Mouse (Mus musculus): ENCODE data around the gene Tada2a. TPM values are rescaled to one million over a fixed set of nuclear protein-coding genes. Genes with fewer than 3 reads are reported as not detected.

The Tada2a gene
- total and polyA plus RNA-seq, 2 experiments, result 3.1 to 4.3 TPM

GRCm38 (mm10) chr11:84066927-84067645 is 62.3 kb downstream of the Tada2a start:
- H3K27me3 ChIP-seq (ENCODE audit: control insufficient read depth, insufficient read depth, low read length), result no peaks in the 10 kb centered on the region; the same call in 1 of the 2 replicates

GRCm38 (mm10) chr11:84066071-84066481 is 63.3 kb downstream of the Tada2a start:
- no peaks in the 10 kb centered on the region; the same call in 1 of the 2 replicates for H3K27me3 ChIP-seq (ENCODE audit: control insufficient read depth, insufficient read depth, low read length)
- 3% methylated on average over 11 of the region's 11 CpGs for WGBS
- H3K9ac ChIP-seq (ENCODE audit: low read depth, low read length), result no peak overlapping the region
- no peak overlapping the region for H3K27ac ChIP-seq (replicated peaks; ENCODE audit: insufficient read depth, low read depth, low read length)
- H3K36me3 ChIP-seq (ENCODE audit: control insufficient read depth, insufficient read depth, low read length), result no peaks in the 10 kb centered on the region
- H3K79me2 ChIP-seq (ENCODE audit: control insufficient read depth, insufficient read depth, low read length), result no peaks in the 10 kb centered on the region
- H3K4me1 ChIP-seq (ENCODE audit: control insufficient read depth, insufficient read depth, low read length), result peaks cover 5% of the 10 kb centered on the region; the same call in 1 of the 2 replicates
- TF ChIP-seq POLR2A (IDR thresholded peaks at IDR 0.05; ENCODE audit: extremely low read depth, insufficient read depth, low read length), result no peak
- TF ChIP-seq CTCF (IDR thresholded peaks at IDR 0.05; ENCODE audit: low read depth, low read length), result peak; percentile 18; the same call in 1 of the 2 replicates
- H3K4me3 ChIP-seq (ENCODE audit: insufficient read depth, low read depth, low read length), result no peak overlapping the region
- DNase-seq (ENCODE audit: extremely low read depth, low read depth, low spot score), result peak; percentile 68

More at GRCm38 (mm10) chr11:84066927-84067645, 62.3 kb downstream of the Tada2a start:
- TF ChIP-seq CTCF (IDR thresholded peaks at IDR 0.05; ENCODE audit: low read depth, low read length) (no peak), POLR2A (IDR thresholded peaks at IDR 0.05; ENCODE audit: extremely low read depth, insufficient read depth, low read length) (no peak)
- Histone ChIP-seq H3K79me2 (ENCODE audit: control insufficient read depth, insufficient read depth, low read length) (no peaks in the 10 kb centered on the region), H3K27ac (replicated peaks; ENCODE audit: insufficient read depth, low read depth, low read length) (no peak overlapping the region), H3K9ac (ENCODE audit: low read depth, low read length) (no peak overlapping the region), H3K36me3 (ENCODE audit: control insufficient read depth, insufficient read depth, low read length) (no peaks in the 10 kb centered on the region), H3K4me3 (ENCODE audit: insufficient read depth, low read depth, low read length) (no peak overlapping the region), H3K4me1 (ENCODE audit: control insufficient read depth, insufficient read depth, low read length) (peaks cover 5% of the 10 kb centered on the region; the same call in 1 of the 2 replicates)
- DNase-seq (ENCODE audit: extremely low read depth, low read depth, low spot score), result no peak
- WGBS, result 39% methylated on average over 18 of the region's 18 CpGs

- no peaks in the 10 kb centered on the region for H3K36me3 ChIP-seq (ENCODE audit: control insufficient read depth, insufficient read depth, low read length)
- peak; percentile 13 for DNase-seq (ENCODE audit: extremely low read depth, low read depth, low spot score)
- H3K79me2 ChIP-seq (ENCODE audit: control insufficient read depth, insufficient read depth, low read length), result no peaks in the 10 kb centered on the region
- no peak overlapping the region for H3K4me3 ChIP-seq (ENCODE audit: insufficient read depth, low read depth, low read length)
- TF ChIP-seq CTCF (IDR thresholded peaks at IDR 0.05; ENCODE audit: low read depth, low read length) (no peak), POLR2A (IDR thresholded peaks at IDR 0.05; ENCODE audit: extremely low read depth, insufficient read depth, low read length) (no peak)
- no peaks in the 10 kb centered on the region; the same call in 1 of the 2 replicates for H3K27me3 ChIP-seq (ENCODE audit: control insufficient read depth, insufficient read depth, low read length)
- no peak overlapping the region for H3K9ac ChIP-seq (ENCODE audit: low read depth, low read length)
- H3K27ac ChIP-seq (replicated peaks; ENCODE audit: insufficient read depth, low read depth, low read length), result no peak overlapping the region
- 92% methylated on average over 3 of the region's 3 CpGs for WGBS
- peaks cover 5% of the 10 kb centered on the region; the same call in 1 of the 2 replicates for H3K4me1 ChIP-seq (ENCODE audit: control insufficient read depth, insufficient read depth, low read length)
Observed at GRCm38 (mm10) chr11:84063631-84064209, 65.7 kb downstream of the Tada2a start.

- Histone ChIP-seq H3K27ac (replicated peaks; ENCODE audit: insufficient read depth, low read depth, low read length) (no peak overlapping the region), H3K36me3 (ENCODE audit: control insufficient read depth, insufficient read depth, low read length) (no peaks in the 10 kb centered on the region), H3K27me3 (ENCODE audit: control insufficient read depth, insufficient read depth, low read length) (no peaks in the 10 kb centered on the region; the same call in 1 of the 2 replicates), H3K4me3 (ENCODE audit: insufficient read depth, low read depth, low read length) (no peak overlapping the region), H3K79me2 (ENCODE audit: control insufficient read depth, insufficient read depth, low read length) (no peaks in the 10 kb centered on the region), H3K9ac (ENCODE audit: low read depth, low read length) (no peak overlapping the region), H3K4me1 (ENCODE audit: control insufficient read depth, insufficient read depth, low read length) (peaks cover 5% of the 10 kb centered on the region; the same call in 1 of the 2 replicates)
- TF ChIP-seq CTCF (IDR thresholded peaks at IDR 0.05; ENCODE audit: low read depth, low read length) (no peak), POLR2A (IDR thresholded peaks at IDR 0.05; ENCODE audit: extremely low read depth, insufficient read depth, low read length) (no peak)
- DNase-seq (ENCODE audit: extremely low read depth, low read depth, low spot score), result peak; percentile 81
- WGBS, result 27% methylated on average over 2 of the region's 2 CpGs
Observed at GRCm38 (mm10) chr11:84062805-84063204, 66.6 kb downstream of the Tada2a start.

GRCm38 (mm10) chr11:84061881-84062280 is 67.5 kb downstream of the Tada2a start:
- H3K36me3 ChIP-seq (ENCODE audit: control insufficient read depth, insufficient read depth, low read length), result no peaks in the 10 kb centered on the region
- no peak overlapping the region for H3K9ac ChIP-seq (ENCODE audit: low read depth, low read length)
- H3K27me3 ChIP-seq (ENCODE audit: control insufficient read depth, insufficient read depth, low read length), result no peaks in the 10 kb centered on the region
- H3K4me1 ChIP-seq (ENCODE audit: control insufficient read depth, insufficient read depth, low read length), result 0 out of 2 replicates have a peak, but pooled peaks cover 3% of the 10 kb centered on the region
- H3K4me3 ChIP-seq (ENCODE audit: insufficient read depth, low read depth, low read length), result no peak overlapping the region
- 98% methylated on average over 2 of the region's 2 CpGs for WGBS
- no peak overlapping the region for H3K27ac ChIP-seq (replicated peaks; ENCODE audit: insufficient read depth, low read depth, low read length)
- H3K79me2 ChIP-seq (ENCODE audit: control insufficient read depth, insufficient read depth, low read length), result no peaks in the 10 kb centered on the region
- DNase-seq (ENCODE audit: extremely low read depth, low read depth, low spot score), result no peak
- TF ChIP-seq POLR2A (IDR thresholded peaks at IDR 0.05; ENCODE audit: extremely low read depth, insufficient read depth, low read length) (no peak), CTCF (IDR thresholded peaks at IDR 0.05; ENCODE audit: low read depth, low read length) (no peak)
